Mouse (Mus musculus) hindbrain, embryonic 16.5 days (tissue): Measurements from ENCODE around the gene Slc38a11. TPM values are rescaled to one million over a fixed set of nuclear protein-coding genes. Genes with fewer than 3 reads are reported as not detected.

Experiments
- ATAC-seq: fragments of 200-750 bp; cut with Nextera tagmentation; 2 replicates; pipeline ENCODE4 v1.8.0; 2017; ENCODE audit warnings: moderate TSS enrichment, moderate library complexity
- H3K27ac ChIP-seq: fragments of 300-500 bp; sonication (generic); 2 replicates; pipeline ENCODE4 v1.5.1; 2014; ENCODE audit warnings: low read depth, mild to moderate bottlenecking, control low read depth, low read length, moderate library complexity
- H3K27me3 ChIP-seq: fragments of 300-500 bp; sonication (generic); replicated peaks from 2 replicates; pipeline ENCODE4 v1.6.1; 2014; ENCODE audit warnings: low read length; ENCODE audit not compliant: control insufficient read depth, insufficient read depth
- H3K36me3 ChIP-seq: fragments of 300-500 bp; sonication (generic); 2 replicates; pipeline ENCODE4 v1.6.1; 2014; ENCODE audit warnings: mild to moderate bottlenecking, low read length, moderate library complexity, mixed read lengths; ENCODE audit not compliant: control insufficient read depth, insufficient read depth
- H3K4me1 ChIP-seq: fragments of 300-500 bp; sonication (generic); 2 replicates; pipeline ENCODE4 v1.6.1; 2014; ENCODE audit warnings: low read depth, low read length; ENCODE audit not compliant: control insufficient read depth, insufficient read depth
- H3K4me2 ChIP-seq: fragments of 300-500 bp; sonication (generic); 2 replicates; pipeline ENCODE4 v1.6.1; 2014; ENCODE audit warnings: mild to moderate bottlenecking, low read length, control low read depth, moderate library complexity
- H3K4me3 ChIP-seq: fragments of 300-500 bp; sonication (generic); 2 replicates; pipeline ENCODE4 v1.5.1; 2014; ENCODE audit warnings: mild to moderate bottlenecking, low read length, control low read depth, moderate library complexity
- H3K9ac ChIP-seq: fragments of 300-500 bp; sonication (generic); 2 replicates; pipeline ENCODE4 v1.6.1; 2014; ENCODE audit warnings: low read depth, mild to moderate bottlenecking, control low read depth, low read length, moderate library complexity
- H3K9me3 ChIP-seq: fragments of 300-500 bp; sonication (generic); 2 replicates; pipeline ENCODE4 v1.6.1; 2014; ENCODE audit warnings: mild to moderate bottlenecking, low read length, moderate library complexity; ENCODE audit not compliant: control insufficient read depth
- WGBS: fragments of 180-500 bp; shearing (Covaris S2); extraction: QIAGEN DNeasy Blood & Tissue Kit; methylation state at CpG from one replicate; pipeline ENCODE4 v1.1.7; 2014; 5-methylcytosine and 5-hydroxymethylcytosine counted together
- polyA plus RNA-seq: library from polyadenylated mRNA; unstranded; fragments of >200 nt; fragmentation: Nextera tagmentation; extraction: Ambion mirVana; gene quantifications from 2 replicates; pipeline ENCODE4 v1.2.1, GENCODE M21; 2015

The Slc38a11 gene
- polyA plus RNA-seq, 1 experiment from 2014 or later: 1.7 TPM

- Histone ChIP-seq H3K27me3 (no peaks in the 10 kb centered on the region), H3K27ac (no peak overlapping the region), H3K4me1 (no peaks in the 10 kb centered on the region), H3K9ac (no peak overlapping the region), H3K36me3 (no peaks in the 10 kb centered on the region), H3K4me2 (no peak overlapping the region), H3K4me3 (no peak overlapping the region), H3K9me3 (no peaks in the 10 kb centered on the region)
- 63% methylated on average over 4 of the region's 4 CpGs for WGBS
- no peak for ATAC-seq
Observed at GRCm38 (mm10) chr2:65382485-65382884, 18.7 kb upstream of the Slc38a11 start.

GRCm38 (mm10) chr2:65378425-65378824, 14.6 kb upstream of the Slc38a11 start:
- Histone ChIP-seq H3K27me3 (no peaks in the 10 kb centered on the region), H3K4me1 (no peaks in the 10 kb centered on the region), H3K9me3 (no peaks in the 10 kb centered on the region), H3K9ac (no peak overlapping the region), H3K27ac (no peak overlapping the region), H3K36me3 (no peaks in the 10 kb centered on the region), H3K4me2 (no peak overlapping the region), H3K4me3 (no peak overlapping the region)
- no peak for ATAC-seq
- 71% methylated on average over 4 of the region's 4 CpGs for WGBS

- no peaks in the 10 kb centered on the region for H3K9me3 ChIP-seq
- no peaks in the 10 kb centered on the region for H3K4me1 ChIP-seq
- no peaks in the 10 kb centered on the region for H3K27me3 ChIP-seq
- H3K4me3 ChIP-seq: no peak overlapping the region
- no peak overlapping the region for H3K27ac ChIP-seq
- WGBS: 91% methylated on average over 5 of the region's 5 CpGs
- ATAC-seq: no peak
- no peak overlapping the region for H3K9ac ChIP-seq
- H3K4me2 ChIP-seq: no peak overlapping the region
- no peaks in the 10 kb centered on the region for H3K36me3 ChIP-seq
Observed at GRCm38 (mm10) chr2:65374410-65374809, 10.6 kb upstream of the Slc38a11 start.

- H3K4me2 ChIP-seq: no peak overlapping the region
- no peak overlapping the region for H3K9ac ChIP-seq
- H3K36me3 ChIP-seq: no peaks in the 10 kb centered on the region
- WGBS: 91% methylated on average over 4 of the region's 4 CpGs
- no peak for ATAC-seq
- no peaks in the 10 kb centered on the region for H3K27me3 ChIP-seq
- no peaks in the 10 kb centered on the region for H3K4me1 ChIP-seq
- no peak overlapping the region for H3K27ac ChIP-seq
- no peaks in the 10 kb centered on the region for H3K9me3 ChIP-seq
- no peak overlapping the region for H3K4me3 ChIP-seq
Observed at GRCm38 (mm10) chr2:65373076-65373475, 9.2 kb upstream of the Slc38a11 start.

- H3K27ac ChIP-seq: no peak overlapping the region
- H3K36me3 ChIP-seq: no peaks in the 10 kb centered on the region
- H3K9ac ChIP-seq: no peak overlapping the region
- WGBS: 76% methylated on average over 9 of the region's 9 CpGs
- peaks cover 4% of the 10 kb centered on the region for H3K4me1 ChIP-seq
- no peaks in the 10 kb centered on the region for H3K9me3 ChIP-seq
- no peak overlapping the region for H3K4me3 ChIP-seq
- no peaks in the 10 kb centered on the region for H3K27me3 ChIP-seq
- no peak overlapping the region for H3K4me2 ChIP-seq
- peak; percentile 51 for ATAC-seq
Observed at GRCm38 (mm10) chr2:65360736-65361475, 2.9 kb downstream of the Slc38a11 start.

GRCm38 (mm10) chr2:65347367-65347766, 16.5 kb downstream of the Slc38a11 start:
- Histone ChIP-seq H3K9ac (no peak overlapping the region), H3K27me3 (no peaks in the 10 kb centered on the region), H3K36me3 (no peaks in the 10 kb centered on the region), H3K4me1 (no peaks in the 10 kb centered on the region; the same call in 1 of the 2 replicates), H3K4me2 (no peak overlapping the region), H3K9me3 (no peaks in the 10 kb centered on the region), H3K4me3 (no peak overlapping the region), H3K27ac (no peak overlapping the region)
- WGBS: 64% methylated on average over 4 of the region's 4 CpGs
- no peak for ATAC-seq

- 55% methylated on average over 1 of the region's 1 CpGs for WGBS
- no peaks in the 10 kb centered on the region; the same call in 1 of the 2 replicates for H3K4me1 ChIP-seq
- no peak overlapping the region for H3K9ac ChIP-seq
- no peaks in the 10 kb centered on the region for H3K27me3 ChIP-seq
- no peaks in the 10 kb centered on the region for H3K36me3 ChIP-seq
- no peak overlapping the region for H3K27ac ChIP-seq
- H3K9me3 ChIP-seq: no peaks in the 10 kb centered on the region
- ATAC-seq: no peak
- H3K4me2 ChIP-seq: no peak overlapping the region
- no peak overlapping the region for H3K4me3 ChIP-seq
Observed at GRCm38 (mm10) chr2:65346915-65347314, 16.9 kb downstream of the Slc38a11 start.

- 85% methylated on average over 5 of the region's 5 CpGs for WGBS
- H3K36me3 ChIP-seq: no peaks in the 10 kb centered on the region
- H3K4me2 ChIP-seq: no peak overlapping the region
- no peak for ATAC-seq
- no peaks in the 10 kb centered on the region; the same call in 1 of the 2 replicates for H3K4me1 ChIP-seq
- no peaks in the 10 kb centered on the region for H3K9me3 ChIP-seq
- H3K27me3 ChIP-seq: no peaks in the 10 kb centered on the region
- no peak overlapping the region for H3K9ac ChIP-seq
- no peak overlapping the region for H3K27ac ChIP-seq
- H3K4me3 ChIP-seq: no peak overlapping the region
Observed at GRCm38 (mm10) chr2:65346037-65346436, 17.8 kb downstream of the Slc38a11 start.

GRCm38 (mm10) chr2:65342057-65342456, 21.8 kb downstream of the Slc38a11 start:
- H3K9ac ChIP-seq: no peak overlapping the region
- H3K4me2 ChIP-seq: no peak overlapping the region
- H3K4me1 ChIP-seq: no peaks in the 10 kb centered on the region; the same call in 1 of the 2 replicates
- H3K36me3 ChIP-seq: no peaks in the 10 kb centered on the region
- no peaks in the 10 kb centered on the region for H3K27me3 ChIP-seq
- no peak overlapping the region for H3K27ac ChIP-seq
- 74% methylated on average over 10 of the region's 10 CpGs for WGBS
- ATAC-seq: no peak
- no peak overlapping the region for H3K4me3 ChIP-seq
- no peaks in the 10 kb centered on the region for H3K9me3 ChIP-seq
